Mouse (Mus musculus) gastrocnemius, adult 18-20 months (tissue): ENCODE measurements around the gene Lcmt2. TPM values are rescaled to one million over a fixed set of nuclear protein-coding genes. Genes with fewer than 3 reads are reported as not detected.
"Not testable (repeated sequence)": the region's sequence is repeated elsewhere in the genome, so short reads cannot be mapped to it uniquely, and the experiment has no call there.

Experiments
- DNase-seq: peaks from one replicate; pipeline ENCODE4 v3.0.0; 2021; ENCODE audit warnings: low spot score
- long read RNA-seq, 2 experiments: library from polyadenylated mRNA; stranded (forward); transcript quantifications; one replicate each; pipeline ENCODE4 v2.0.0; 2021
- total RNA-seq, 2 experiments: library from RNA; stranded (reverse); gene quantifications; 2 replicates each; pipeline ENCODE4 v1.2.3; 2021

The Lcmt2 gene
- 1 to 10 TPM; 3.1 to 3.3 TPM for total RNA-seq
- long read RNA-seq, experiment 1, transcript Lcmt2-202 (1 exons, 3,056 nt), result major isoform, 5 of 5 reads
- long read RNA-seq, experiment 1, partial matches to known transcripts, result 0 of 5 reads
- long read RNA-seq, experiment 1, other reads (novel, unspliced or antisense), result 0 of 5 reads
- long read RNA-seq, experiment 2, transcript Lcmt2-202 (1 exons, 3,056 nt), result major isoform, 11 of 11 reads
- long read RNA-seq, experiment 2, partial matches to known transcripts, result 0 of 11 reads
- long read RNA-seq, experiment 2, other reads (novel, unspliced or antisense), result 0 of 11 reads

DNA sequence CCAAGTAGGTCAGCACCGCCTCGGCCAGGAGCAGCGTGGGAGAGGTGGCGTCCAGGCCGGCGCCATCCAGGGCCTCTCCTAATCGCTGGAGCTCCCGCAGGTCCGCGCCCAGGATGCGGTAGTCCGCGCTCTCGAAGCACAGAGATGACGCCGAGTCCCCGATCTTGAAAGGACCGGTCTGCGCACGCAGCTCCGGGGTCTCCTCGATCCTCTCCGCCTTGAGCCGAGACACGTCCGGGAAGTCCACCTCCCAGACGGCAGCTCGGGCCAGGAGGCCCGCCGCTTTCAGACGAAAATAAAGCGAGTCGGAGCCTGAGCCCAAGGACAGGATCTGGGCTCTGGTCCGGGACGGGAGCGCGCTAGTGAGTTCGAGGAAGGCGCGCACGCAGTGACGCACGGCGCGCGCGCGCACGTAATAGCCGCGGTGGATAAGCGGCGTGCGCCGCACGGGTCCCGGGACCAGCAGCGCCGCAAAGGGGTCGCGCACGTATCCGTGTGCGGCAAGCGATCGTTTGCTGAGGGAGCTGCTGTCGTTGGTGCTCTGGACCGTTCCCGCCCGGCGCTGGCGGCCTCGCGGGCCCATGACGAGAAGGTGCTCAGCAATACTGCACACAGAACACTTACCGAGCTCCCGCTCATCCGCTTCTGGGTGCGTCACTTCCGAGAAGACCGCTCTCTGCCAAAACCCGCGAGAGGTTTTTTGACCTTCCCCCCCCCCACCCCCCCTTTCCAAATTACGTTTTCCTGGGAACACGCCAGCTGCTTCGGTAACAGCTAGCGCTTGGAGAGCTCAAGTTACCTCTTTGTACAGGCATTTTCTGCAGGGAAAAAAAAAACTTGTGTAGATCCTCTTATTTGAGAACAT is at the start of gene Lcmt2, which contains the start of gene Adal:
Gene Lcmt2, minus strand, starts transcription at position 636 of the 865 bp plus-strand sequence.
Gene Adal, plus strand, starts transcription at position 411 of the 865 bp plus-strand sequence.
- peak; percentile 88 for DNase-seq

DNA sequence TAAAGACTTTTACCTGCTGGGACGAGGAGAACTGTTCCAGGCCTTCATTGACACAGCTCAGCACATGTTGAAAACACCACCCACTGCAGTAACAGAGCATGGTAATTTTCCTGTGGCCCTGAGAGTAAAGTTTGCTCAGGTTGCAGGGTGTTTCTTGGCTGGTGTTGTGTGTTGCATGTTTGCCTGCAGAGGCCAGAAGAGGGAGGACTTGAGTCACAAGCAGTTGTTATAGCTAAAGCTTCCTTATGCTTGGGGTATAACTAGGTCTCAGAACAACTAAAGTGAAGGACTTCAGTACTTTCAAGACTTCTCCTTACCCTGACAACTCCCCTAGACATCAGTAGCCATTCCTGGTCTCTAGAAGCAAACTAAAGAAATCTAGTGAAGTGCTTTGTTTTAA is 48.1 kb upstream of the Lcmt2 start:
- DNase-seq, result no peak

DNA sequence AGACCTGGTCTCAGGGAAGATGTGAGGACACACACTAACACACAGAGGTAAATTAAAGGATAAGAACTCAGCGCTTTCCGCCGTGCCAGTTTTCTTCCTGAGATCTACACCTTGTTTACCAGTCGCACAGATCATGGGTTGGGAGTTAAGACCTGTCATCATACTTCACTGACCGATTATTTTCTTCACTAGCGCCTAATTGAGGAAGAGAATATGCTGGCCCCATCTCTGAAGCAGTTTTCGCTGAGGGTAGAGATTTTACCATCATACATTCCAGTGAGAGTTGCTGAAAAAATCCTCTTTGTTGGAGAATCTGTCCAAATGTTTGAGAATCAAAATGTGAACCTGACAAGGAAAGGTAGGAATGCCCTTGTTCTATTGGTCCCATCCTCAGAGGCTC is 43.7 kb upstream of the Lcmt2 start:
- no peak for DNase-seq

DNA sequence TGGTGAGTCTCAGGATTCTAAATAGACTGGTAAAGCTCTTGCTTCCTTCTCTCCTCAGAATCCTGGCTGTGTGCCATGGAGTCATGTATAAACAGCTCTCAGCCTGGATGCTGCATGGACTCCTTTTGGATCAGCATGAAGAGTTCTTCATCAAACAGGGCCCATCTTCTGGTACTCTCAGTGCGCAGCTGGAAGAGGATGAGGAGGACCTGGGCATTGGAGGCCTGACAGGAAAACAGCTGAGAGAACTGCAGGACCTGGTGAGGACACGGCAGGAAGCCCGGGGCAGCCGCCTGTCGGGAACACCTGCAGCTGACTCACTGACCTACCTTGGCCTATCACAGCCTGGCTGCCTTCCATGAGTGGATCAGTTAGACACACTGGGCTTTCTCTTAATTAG is 43.0 kb upstream of the Lcmt2 start:
- DNase-seq, result no peak

DNA sequence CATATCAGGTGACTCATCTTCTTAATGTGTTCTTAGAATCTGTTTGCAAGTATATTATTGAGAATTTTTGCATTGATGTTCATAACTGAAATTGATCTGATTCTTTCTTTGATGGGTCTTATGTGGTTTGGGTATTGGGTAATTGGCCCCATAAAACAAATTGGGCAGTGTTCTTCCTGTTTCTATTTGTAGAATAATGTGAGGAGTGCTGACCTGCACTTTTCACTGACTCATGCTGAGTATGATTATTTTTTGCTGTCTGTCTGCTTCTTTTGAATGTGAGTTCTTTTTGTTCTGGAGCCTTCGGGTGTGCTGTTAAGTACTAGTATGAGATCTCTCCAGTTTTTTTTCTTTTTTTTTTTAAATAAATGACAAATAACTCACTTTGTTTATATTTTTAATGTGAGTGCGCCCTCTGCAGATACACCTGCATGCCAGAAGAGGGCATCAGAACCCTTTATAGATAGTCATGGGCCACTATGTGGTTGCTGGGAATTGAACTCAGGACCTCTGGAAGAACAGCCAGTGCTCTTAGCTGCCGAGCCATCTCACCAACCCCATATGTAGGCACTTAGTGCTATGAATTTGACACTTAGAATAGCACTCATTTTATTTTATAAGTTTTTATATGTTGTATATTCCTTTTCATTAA is 38.5 kb upstream of the Lcmt2 start:
- DNase-seq, result no peak

DNA sequence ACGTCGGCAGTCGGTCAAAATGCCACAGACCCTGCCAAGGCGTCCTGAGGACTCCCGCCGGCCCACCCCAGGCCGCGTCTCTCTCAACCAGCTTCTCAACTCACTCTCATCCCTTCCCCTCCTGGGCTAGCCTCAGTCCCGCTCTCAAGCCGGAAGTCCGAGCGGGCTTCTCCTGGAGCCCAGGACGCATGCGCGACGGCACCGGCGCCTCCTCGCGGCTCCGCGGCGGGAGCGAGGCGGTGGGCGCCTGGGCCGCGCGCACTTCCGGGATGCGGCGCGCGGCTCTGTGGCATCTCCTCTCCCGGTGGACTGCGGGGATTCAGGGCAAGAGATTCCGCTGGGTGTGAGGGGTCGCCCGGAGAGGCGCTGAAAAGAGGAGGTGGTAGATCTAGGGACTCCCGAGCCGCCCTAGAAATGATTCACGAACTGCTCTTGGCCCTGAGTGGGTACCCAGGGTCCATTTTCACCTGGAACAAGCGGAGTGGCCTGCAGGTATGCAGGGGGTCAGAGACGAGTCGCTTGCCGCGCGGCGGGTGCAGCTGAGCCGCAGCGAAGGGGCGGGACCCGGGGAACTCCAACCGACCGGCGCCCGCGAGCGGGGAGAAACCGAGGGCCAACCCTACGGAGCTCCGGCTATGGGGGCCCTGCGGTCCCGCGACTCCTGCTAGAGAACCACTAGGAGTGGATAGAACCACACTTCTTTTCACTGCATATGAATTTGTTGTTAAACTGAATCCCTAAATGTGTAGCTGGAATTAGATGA is 30.7 kb upstream of the Lcmt2 start, which contains the start of gene Zscan29:
Gene Zscan29, minus strand, starts transcription at position 146 of the 763 bp plus-strand sequence.
- peak; percentile 84 for DNase-seq

DNA sequence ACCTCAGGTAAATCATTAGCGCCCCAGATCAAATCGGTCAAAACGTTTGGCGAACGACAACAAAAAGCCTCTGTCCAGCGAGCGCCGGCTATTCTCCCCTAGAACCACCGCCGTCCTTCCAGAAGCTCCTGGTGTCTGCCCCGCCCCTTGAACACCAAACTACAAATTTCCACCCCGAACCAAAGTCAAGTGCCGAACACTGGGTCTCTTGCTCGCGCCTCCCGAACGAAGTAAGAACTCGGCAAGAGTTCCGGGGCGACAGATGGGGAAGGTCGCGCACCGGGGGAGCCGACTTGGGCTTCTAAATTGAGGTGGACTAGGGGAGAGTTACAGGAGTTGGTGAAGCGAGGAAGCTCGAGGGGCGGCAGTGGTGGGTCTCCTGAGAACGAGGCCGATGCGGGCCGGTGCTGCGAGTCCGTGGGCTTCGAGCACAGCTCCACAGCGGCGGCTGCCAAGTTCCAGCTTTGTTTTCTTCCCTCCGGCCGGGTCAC is 30.1 kb upstream of the Lcmt2 start, which contains the start of gene Tubgcp4:
Gene Tubgcp4, plus strand, starts transcription at position 174 of the 491 bp plus-strand sequence.
- DNase-seq, result peak; percentile 28

DNA sequence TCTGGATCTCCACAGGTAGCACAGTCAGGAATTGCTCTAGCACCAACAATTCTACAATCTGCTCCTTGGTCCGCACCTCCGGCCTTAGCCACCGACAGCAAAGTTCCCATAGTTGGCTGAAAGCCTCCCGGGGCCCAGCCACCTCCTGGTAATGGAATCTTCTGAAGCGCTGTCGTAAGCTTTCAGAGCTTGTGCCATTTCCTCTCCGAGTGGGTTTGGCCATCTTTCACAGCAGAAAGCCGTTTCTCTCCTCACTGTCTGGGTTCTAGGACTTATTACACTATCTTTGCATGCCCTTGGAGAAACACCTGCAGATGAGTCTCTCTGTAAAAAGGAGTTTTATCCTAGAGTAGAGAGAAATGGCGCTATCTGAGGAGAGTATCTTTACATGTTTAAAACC is 29.4 kb upstream of the Lcmt2 start:
- peak; percentile 26 for DNase-seq

DNA sequence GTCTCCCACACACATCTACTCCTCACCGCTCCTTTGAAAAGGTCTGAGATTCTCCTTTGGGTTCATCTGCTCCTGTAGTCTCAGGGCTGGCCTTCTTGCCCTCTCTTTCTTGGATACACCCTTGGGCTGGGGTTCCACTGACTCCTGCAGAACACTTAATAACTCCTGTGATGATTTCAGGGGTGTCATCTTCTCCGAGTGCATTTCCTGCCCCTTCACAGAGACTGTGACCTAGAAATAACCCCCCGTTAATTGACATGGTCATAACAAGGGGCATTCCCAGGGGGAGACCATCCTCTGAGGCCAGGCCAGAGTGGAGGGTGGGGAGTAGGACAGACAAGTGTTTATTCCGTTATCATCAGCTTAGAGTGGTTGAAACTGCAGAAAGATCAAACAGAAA is 28.7 kb upstream of the Lcmt2 start:
- no peak for DNase-seq

DNA sequence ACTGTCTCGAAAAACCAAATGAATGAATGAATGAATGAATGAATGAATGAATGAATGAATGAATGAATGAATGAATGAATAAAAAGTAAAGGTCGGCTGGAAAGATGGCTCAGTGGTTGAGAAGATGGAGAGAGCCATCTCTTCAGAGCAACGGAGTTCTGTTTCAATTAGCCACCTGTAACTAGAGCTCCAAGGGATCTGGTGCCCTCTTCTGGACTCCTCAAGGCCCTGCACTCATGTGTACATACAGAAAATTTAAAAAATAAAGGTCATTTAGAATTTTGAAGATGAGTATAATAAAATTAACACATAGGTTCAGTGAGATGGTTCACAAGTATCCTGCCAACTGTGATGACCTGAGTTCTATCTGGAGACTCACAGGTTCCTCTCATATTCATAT is 12.6 kb upstream of the Lcmt2 start:
- DNase-seq, result no peak

DNA sequence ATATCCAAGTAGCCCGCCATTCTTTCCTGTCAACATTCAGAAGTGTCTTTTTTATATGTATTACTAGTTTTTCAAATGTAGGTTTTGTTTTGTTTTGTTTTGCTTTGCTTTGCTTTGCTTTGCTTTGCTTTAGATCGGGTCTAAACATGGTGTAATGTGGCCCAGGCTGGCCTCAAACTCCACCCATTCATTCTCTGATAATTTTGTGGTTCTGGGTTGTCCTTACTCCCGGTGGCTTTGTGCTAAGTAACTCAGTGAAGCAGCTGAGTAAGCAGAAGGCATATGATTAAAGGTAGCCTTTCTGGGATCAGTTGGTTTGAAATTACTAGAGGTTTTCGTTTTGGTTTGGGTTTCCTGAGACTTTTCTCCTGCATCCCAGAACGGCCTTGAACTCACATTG is 9.2 kb upstream of the Lcmt2 start:
- DNase-seq, result no peak

DNA sequence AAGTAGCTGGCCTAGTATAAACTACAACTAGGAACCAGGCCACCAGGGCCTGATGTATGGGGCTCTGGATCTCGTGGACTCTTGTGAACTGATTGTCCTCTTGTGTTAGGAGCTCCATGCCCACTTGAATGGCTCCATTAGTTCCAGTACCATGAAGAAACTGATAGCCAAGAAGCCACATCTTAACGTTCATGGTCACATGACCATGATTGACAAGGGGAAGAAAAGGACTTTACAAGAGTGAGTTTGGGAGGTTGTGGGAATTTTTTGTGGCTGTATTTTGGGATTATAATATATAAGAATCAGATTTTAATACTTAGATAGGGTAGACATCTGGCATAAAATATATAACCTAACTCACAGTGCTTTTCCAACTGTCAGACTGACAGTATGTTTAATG is 2.0 kb upstream of the Lcmt2 start:
- no peak for DNase-seq

DNA sequence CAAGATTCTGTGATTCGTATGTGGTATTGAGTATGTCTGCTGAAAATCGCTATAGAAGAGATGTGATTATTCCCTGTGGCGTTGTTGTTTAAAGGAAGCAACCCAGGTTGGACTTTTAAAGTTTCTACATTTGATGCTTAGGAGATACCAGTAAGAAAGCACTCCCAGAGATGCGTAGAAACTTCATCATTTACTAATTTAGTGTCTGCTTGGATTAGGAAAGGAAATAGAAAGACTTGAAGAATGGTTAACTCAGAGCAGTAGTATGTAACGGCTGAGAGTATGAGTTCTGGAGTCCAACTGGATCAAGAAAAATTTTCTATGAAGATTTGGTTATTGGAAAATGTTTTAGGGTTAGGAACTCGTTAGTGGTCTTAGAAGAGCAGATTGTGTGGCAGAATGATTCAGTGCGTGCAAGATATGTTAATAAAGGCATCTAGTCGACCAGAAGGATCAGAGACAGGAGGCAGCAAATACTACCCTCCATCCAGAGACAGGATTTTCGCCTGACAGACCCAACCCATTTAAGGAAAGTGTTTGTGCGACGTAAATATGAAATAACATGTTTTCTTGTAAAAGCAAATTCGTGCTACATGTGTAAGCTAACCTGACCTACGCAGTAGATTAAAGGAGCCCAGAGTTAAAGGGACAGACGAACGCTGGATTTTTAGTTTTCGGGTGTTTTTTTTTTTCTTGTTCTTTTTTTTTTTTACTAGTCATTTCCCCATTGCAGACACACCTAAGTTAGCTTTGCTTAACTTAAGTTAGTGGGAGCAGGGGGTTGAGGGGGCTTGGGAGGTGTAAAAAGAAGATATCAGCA is 973 bp upstream of the Lcmt2 start:
- no peak for DNase-seq

DNA sequence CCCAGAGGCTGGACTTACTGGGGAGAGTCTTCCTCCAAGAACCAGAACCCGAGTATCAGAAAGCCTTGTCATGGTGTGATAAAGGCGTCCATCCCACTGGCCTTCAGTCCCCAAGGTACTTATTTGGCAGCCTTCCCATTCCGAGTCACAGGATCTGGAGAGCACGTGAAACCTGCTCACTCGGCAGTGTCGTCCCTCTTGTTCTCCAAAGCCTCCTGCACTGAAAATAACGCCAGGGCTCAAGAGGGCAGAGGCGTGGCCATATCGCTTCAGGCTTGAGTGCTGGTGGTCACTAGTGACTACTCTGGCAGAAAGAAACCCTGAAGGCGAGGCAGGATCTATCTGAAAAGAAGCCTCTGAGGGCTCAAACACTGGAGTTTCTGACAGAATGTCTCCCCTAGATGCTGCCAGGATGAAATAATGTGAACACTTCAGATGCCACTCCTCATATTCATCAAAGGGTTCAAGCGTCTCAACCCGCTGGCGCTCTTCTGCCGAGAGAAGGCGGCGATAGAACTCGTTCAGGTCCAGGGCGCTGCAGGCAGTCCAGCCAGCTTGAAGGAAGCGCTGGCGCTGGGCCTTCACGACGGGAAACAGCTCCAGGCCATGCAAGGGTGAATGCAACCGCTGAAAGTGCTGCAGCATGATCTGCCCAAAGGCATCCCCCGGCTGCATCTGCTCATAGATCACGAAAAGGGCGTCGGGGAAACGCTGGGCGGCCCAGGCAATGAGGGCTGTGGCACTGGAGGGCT is 1.0 kb downstream of the Lcmt2 start:
- DNase-seq, result peak; percentile 41

DNA sequence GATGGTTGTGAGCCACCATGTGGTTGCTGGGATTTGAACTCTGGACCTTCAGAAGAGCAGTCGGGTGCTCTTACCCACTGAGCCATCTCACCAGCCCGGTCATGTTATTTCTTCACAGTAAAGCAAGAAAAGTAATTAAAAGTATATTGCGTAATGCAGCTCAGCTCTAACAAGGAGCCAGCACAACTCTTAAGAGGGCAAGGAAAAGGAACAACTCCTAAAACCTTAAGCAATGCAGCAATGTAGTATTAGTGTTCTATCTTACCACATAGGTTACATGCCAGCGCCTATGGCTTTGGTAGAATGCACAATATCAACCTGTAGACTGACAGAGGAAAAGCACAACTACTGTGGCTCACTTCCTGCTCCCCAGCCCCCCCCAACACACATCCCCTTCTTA is 3.1 kb downstream of the Lcmt2 start:
- DNase-seq, result no peak

DNA sequence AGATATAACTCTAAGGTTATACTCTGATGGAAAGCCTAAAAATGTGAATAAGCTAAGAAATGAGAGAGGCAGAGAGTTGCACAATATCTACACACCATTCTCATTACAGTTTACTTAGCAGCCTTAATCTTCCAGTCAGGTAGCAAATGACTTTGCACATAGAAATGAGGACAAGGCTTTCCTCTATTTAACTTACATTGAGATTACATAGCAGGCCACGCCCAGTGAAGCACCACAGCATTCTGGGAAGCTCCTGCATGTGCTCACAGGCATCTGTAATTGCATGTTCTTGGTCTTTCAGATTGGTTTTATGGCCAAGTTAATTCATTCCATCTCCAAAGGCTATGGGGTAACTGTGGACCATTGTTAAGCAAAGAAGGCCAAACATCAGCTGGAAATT is 7.6 kb downstream of the Lcmt2 start:
- DNase-seq, result no peak

DNA sequence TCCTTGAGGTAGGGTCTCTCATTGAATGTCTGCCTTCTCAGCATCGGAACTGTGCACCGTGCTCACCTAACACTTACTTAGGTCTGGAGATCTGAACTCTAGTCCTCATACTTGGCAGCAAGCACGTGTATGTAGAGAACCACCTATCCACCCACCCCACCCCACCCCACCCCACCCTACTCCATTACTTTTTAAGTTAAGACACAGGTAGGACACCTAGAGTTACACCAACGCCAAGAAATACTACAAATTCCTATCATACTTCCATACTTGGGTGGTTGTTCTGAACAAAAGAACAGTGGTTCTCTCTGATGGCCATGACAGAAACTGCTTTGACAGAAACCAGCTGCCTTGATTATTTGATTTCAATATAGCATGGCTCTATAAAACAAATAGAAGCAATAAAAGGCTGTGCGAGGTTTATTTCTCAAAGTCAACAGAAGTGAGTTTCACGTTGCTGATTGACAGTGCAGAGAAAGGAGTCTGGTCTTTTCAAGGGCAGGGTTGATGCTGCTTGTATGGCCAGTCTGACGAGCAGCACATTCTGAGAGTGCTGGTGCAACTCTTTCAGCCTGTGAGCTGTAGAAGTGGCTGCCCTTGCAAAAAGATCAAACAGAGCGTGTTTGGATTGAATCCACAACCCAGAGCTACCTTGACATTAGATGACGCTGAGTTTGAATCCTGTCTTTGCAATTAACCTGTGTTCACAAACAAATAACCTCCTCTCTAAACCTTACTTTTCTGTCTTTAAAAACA is 11.4 kb downstream of the Lcmt2 start:
- DNase-seq, result no peak

DNA sequence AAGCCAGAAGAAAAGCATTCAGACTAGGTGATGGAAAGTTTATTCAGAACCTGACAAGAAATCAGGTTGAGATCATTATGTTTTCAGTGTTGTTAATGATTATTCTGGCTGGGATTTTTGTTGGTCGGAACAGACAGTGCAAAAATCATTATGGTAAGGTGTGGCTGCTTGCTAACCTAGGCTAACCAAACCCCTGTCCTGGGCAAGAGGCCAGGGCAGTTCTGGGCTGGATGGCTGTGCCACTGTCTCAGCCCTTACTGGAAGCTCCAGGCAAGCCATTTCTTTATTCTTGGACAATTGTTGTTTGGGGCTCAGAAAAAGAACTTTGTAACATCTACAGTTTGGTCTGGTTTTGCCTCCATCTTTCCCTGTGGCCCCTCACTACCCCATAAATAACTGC is 12.9 kb downstream of the Lcmt2 start:
- no peak for DNase-seq

DNA sequence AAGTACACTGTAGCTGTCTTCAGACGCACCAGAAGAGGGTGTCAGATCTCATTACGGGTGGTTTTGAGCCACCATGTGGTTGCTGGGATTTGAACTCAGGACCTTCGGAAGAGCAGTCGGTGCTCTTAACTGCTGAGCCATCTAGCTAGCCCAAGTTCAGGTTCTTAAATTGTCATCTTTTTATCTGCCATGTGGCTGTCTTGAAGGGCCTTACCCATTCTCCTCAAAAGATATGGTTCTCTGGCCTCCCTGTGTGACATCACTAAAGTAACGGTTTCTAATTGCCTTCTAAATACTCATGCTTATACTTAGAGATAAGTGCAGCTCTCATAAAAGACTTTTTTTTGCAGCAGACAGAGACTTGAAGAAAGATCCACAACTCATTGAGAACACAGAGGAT is 14.2 kb downstream of the Lcmt2 start:
- DNase-seq, result not testable (repeated sequence)
